Mouse (Mus musculus) ES-Bruce4 (cell line): ENCODE measurements around the gene Lipt2.

ENCODE experiments used
- CTCF ChIP-seq: IDR thresholded peaks from one replicate; pipeline ENCODE4 v1.8.1; 2011; ENCODE audit warnings: low read depth, low read length
- EP300 ChIP-seq: IDR thresholded peaks from 2 replicates; pipeline ENCODE4 v1.6.1; 2011; ENCODE audit warnings: low read depth, low read length; ENCODE audit not compliant: insufficient read depth
- POLR2A ChIP-seq: IDR thresholded peaks from one replicate; pipeline ENCODE4 v1.8.1; 2011; ENCODE audit warnings: low read length; ENCODE audit not compliant: insufficient read depth

DNA sequence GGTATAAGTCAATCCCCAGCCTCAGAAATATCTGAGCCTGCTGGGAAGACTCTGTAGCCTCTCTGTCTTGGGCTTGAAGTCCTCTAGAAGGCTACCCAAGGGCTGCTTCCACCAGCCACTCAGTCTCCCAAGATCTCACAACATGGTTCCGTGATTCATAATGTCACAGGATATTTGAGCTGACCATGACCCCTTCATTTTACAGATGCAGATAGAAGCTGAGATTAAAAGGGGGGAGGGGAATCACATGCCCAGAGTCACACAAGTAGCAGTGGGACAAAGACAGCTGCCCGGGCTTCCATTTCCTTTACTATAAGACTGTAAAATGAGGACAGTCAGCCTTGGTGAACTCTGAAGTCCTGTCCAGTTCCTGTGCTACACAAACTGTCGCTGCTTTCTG lies 22.5 kb downstream of the Lipt2 start:
- TF ChIP-seq CTCF (no peak), POLR2A (no peak), EP300 (no peak)
